Mouse (Mus musculus) MN1 (cell line): ENCODE data around the gene Chil4.

Source experiments
- DNase-seq: peaks from one replicate; pipeline ENCODE4 v3.0.0-alpha.2; 2016; ENCODE audit warnings: low spot score

The Chil4 gene

DNA sequence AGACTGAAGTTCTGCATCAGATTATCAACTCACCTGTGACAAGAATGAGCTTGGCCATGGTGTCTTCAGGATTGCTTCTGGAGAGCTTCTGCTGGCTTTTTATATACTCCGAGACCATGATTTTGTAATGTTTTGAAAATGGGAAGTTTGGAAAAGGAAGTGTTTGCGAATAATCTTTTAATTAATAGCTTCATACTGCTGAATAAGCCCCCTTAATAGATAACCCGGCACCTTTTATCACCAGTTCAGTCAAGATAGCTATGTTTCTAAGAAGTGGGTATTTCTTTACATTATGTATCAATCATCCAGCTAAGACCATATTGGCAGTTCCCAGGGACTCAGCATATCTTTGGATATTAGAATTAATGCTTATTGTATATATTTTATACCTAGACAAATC lies 51.8 kb downstream of the Chil4 start, which contains the start of gene Chil3:
Gene Chil3 (minus strand): TSS at position 101 of the 400 bp plus-strand sequence.
- no peak for DNase-seq

DNA sequence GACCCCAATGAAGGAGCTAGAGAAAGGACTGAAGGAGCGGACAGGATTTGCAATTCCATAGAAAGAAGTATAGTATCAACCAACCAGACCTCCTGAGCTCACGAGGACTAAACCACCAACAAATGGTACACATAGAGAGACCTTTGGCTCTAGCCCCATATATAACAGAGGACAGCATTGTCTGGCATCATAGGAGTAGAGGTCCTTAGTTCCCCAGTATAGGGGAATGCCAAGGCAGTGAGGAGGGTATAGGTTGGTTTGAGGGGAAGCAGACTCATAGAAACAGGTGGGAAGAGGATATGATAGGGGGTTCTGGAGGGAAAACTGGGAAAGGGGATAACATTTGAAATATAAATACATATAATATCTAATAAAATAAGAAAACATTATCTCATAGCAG lies 64.9 kb downstream of the Chil4 start:
- DNase-seq = no peak
